Mouse (Mus musculus): ENCODE data around the gene Vwc2. TPM values are rescaled to one million over a fixed set of nuclear protein-coding genes. Genes with fewer than 3 reads are reported as not detected.

Gene Vwc2
- total RNA-seq, 2 experiments from 2014 or later: 0.12 TPM; not detected in 1

DNA sequence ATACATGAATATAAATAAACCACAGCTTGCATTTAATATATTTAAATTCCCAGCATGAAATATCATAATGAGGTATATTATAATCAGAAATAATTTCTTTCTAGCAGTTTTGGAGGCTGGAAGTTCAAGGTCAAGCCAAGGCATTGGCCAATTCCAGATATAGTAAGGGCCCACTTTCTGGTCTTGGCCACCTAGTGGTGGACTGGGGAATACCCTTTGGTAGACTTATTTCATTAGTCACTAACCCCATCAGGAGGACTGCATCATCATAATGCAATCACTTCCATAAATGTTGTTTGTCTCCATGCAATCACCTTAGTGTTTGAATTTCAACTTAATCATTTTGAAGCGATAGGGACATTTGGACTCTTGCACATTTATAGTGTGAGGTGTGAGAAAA is 125.3 kb downstream of the Vwc2 start:
- DNase-seq: peak in 1 of 2 experiments; percentile 5
- intact Hi-C loops (cut with DNase I): no loop called here

DNA sequence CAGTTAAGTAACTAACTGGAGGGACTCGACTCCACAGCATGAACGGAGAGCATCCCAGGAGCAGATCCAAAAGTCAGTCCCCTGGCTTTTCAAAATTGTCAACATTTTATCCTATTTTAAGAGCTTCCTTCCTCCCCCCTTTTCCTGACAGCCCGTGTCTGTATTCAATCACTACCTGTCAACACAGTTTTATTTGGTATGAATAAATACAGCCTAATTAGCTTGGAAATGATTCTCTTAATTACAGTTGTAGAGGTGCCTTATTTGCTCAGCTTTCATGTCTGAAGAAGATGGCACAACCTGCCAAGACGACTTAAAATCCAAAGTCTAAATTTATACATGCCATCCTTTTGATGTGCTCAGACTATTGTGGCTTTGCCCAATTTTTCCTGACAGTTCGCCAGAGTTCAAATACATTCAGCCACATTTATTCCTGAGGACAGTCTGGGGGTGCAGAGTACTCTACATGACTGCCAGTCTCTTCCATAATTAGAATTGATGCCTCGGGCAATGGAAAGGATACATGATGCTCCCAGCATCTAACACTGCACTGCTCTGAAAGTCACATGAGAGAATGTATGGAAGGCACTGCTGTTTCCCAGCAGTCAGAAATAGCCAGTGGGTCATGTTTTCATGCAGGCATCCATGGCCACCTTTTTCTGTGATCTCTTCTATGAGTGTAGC is 128.8 kb downstream of the Vwc2 start:
- no peak for DNase-seq
- intact Hi-C loops (cut with DNase I): no loop called here

DNA sequence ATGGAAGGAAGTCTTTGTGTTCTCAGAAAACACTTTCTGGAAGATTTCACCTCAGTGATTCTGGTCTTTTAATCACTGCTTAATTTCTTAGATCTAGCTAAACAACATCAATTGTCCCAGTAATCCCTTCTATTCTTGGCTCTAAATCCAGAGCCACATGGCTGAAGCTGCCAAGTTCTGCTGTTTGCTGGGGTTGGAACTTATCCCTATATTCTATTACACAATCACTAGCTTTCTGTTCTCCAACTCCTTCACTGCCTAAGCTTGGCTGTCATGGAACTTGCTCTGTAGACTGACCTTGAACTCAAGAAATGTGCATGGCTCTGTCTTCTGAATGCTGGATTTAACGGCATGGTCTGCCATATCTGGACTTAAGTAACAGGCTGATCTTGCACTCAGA is 143.3 kb downstream of the Vwc2 start:
- intact Hi-C loops (cut with DNase I): no loop called here
- no peak for DNase-seq

DNA sequence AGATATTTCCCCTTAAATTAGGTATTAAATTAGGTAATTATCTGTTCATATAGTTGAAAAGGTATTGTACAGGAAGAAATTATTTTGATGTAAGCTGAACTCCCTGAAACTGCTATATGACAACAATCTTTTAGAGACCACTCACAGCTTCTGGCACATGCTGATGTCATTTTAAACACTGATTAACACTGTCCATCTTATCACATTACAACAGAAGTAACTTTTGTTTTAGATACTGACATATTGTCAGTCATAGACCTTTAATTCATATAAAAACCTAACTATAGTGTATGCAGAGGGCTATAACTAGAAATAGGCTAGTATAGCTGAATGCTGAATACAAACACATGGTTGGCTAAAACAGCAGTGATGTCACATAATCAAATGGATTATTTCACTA is 166.1 kb downstream of the Vwc2 start:
- DNase-seq: no peak
- intact Hi-C loops (cut with DNase I): no loop called here

DNA sequence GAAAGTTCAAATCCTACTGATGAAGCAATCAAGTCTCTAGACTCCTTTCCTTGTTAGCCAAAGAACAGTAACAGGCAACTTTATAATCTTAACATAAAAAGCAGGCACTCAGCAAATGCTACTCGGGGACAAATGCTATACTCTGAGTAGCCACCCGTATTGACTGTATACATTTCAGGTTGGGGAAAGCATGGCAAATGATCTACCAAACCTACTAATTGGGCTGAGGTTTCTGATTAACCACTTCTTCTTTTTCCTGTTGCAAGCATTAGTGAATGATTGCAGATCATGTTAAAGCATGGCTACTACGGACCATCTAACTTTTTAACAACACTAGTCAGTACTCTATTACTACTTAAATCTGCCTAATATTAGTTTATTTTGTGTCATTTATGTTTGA is 169.5 kb downstream of the Vwc2 start:
- no peak for DNase-seq
- intact Hi-C loops (cut with DNase I): no loop called here
